Mouse (Mus musculus): ENCODE data around the gene Gm5767.

DNA sequence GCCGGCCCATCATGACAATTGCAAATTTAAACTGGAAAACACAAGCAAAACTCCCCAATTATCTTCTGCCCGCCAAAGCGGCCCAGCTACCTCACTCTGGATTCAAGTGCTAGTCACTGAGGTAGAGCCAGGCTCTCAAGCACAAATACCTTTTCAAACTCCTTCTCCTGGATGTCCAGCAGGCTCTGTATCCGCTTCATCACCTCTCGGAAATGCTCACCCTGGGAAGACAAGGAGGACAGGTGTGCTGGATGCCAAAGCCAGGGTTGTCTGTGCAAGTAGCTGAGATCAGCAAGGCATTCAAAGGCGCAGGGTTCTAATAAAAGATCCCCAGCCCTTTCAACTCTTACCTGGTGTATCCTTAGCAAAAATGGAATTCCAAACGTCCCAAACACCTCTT lies 10.6 kb downstream of the Gm5767 start:
- TF ChIP-seq CTCF (IDR thresholded peaks at IDR 0.05; ENCODE audit: low read depth): no peak
- TF ChIP-seq EP300 (IDR thresholded peaks at IDR 0.05; ENCODE audit: low read depth): no peak
